ENCODE assay signal across 10 mouse cellular contexts in the genomic region with DNA sequence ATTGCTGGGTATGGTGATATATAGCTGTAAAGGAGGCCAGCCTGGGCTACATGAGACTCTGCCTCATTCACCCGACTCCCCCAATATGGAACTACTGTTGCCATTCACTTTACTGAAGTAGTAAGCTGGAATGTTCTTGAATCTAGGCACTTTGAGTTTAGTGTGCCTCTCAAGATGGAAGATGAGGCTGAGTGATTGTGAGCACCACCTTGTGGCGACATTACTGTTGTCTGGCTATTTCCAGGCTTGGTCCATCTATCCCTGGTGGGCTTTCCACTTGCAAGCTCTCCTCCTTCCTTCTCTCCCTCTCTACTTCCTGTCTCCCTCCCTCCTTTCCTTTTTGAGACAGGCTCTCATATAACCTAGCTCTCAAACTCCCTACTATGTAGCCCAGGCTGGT. TPM values are rescaled to one million over a fixed set of nuclear protein-coding genes. Genes with fewer than 3 reads are reported as not detected.
A peak's percentile ranks its signal among the peaks of the same experiment; 100 is the strongest.
DNase-seq lines count a peak whose midpoint lies in the region; ATAC-seq and TF ChIP-seq lines count a peak whose summit lies in the region.
"Had no signal": no experiment of that assay in that cellular context is flagged by ENCODE, and none has a peak within 500 bp of the region (broad histone marks: within the 10 kb centered on the region; RNA-seq: fewer than 3 reads in every experiment).

No protein-coding gene starts in this region.

- 52% methylated on average over 2 of the region's 2 CpGs for WGBS in kidney, adult 2 months
- 40% methylated on average over 2 of the region's 2 CpGs for WGBS in kidney, embryonic 16.5 days
- WGBS in forebrain, embryonic 10.5 days = 37% methylated on average over 2 of the region's 2 CpGs

- no peaks in the 10 kb centered on the region for H3K27me3 ChIP-seq in kidney, adult 2 months (replicated peaks; ENCODE audit: control insufficient read depth, insufficient read depth, low read length)
- H3K27me3 ChIP-seq in kidney, embryonic 16.5 days (ENCODE audit: insufficient read depth, low read length) = no peaks in the 10 kb centered on the region
- peaks cover 42% of the 10 kb centered on the region for H3K27me3 ChIP-seq in forebrain, embryonic 10.5 days (ENCODE audit: poor library complexity, severe bottlenecking)
- H3K27me3 ChIP-seq: liver, embryonic 15.5 days had no signal

- no peak overlapping the region for H3K4me3 ChIP-seq in kidney, adult 2 months (ENCODE audit: insufficient read depth, low read depth, low read length)
- H3K4me3 ChIP-seq in kidney, embryonic 16.5 days (ENCODE audit: low read length) = no peak overlapping the region
- no peak overlapping the region for H3K4me3 ChIP-seq in forebrain, embryonic 10.5 days
- H3K4me3 ChIP-seq: liver, embryonic 15.5 days; stomach, embryonic 15.5 days had no signal

- DNase-seq in kidney, adult 2 months = peak; percentile 69
- DNase-seq in urinary bladder, postnatal 25 days (ENCODE audit: low spot score) = peak; percentile 42
- DNase-seq in urinary bladder, postnatal 36 days (ENCODE audit: low spot score in 2 of 2) = no peak
- peak; percentile 57 to 64 for DNase-seq in cerebellum, postnatal 36 days
- peak; percentile 71 to 85 for DNase-seq in kidney, postnatal 25 days
- peak; percentile 66 for DNase-seq in thymus, postnatal 25 days
- no peak for DNase-seq in forebrain, embryonic 10.5 days (ENCODE audit: extremely low spot score, low spot score)

- no peak overlapping the region for H3K27ac ChIP-seq in kidney, adult 2 months (ENCODE audit: insufficient read depth, low read depth, low read length)
- no peak overlapping the region for H3K27ac ChIP-seq in kidney, embryonic 16.5 days (ENCODE audit: low read length)
- no peak overlapping the region for H3K27ac ChIP-seq in forebrain, embryonic 10.5 days
- H3K27ac ChIP-seq: liver, embryonic 15.5 days; stomach, embryonic 15.5 days had no signal

- H3K4me2 ChIP-seq in kidney, embryonic 16.5 days (replicated peaks; ENCODE audit: low read depth, low read length) = no peak overlapping the region
- H3K4me2 ChIP-seq: liver, embryonic 15.5 days; stomach, embryonic 15.5 days had no signal

- no peak overlapping the region for H3K9ac ChIP-seq in kidney, embryonic 16.5 days (replicated peaks; ENCODE audit: low read length)
- H3K9ac ChIP-seq: liver, embryonic 15.5 days; stomach, embryonic 15.5 days had no signal

- H3K4me1 ChIP-seq in kidney, adult 2 months (ENCODE audit: control insufficient read depth, insufficient read depth, low read length) = peaks cover 8% of the 10 kb centered on the region; the same call in 1 of the 2 replicates
- no peaks in the 10 kb centered on the region for H3K4me1 ChIP-seq in kidney, embryonic 16.5 days (ENCODE audit: insufficient read depth, low read length)
- H3K4me1 ChIP-seq in forebrain, embryonic 10.5 days = no peaks in the 10 kb centered on the region
- H3K4me1 ChIP-seq: liver, embryonic 15.5 days; stomach, embryonic 15.5 days had no signal

- H3K36me3 ChIP-seq in kidney, adult 2 months (ENCODE audit: control insufficient read depth, insufficient read depth, low read length) = peaks cover 1% of the 10 kb centered on the region; the same call in 1 of the 2 replicates
- no peaks in the 10 kb centered on the region for H3K36me3 ChIP-seq in kidney, embryonic 16.5 days (ENCODE audit: insufficient read depth, low read length)
- no peaks in the 10 kb centered on the region for H3K36me3 ChIP-seq in forebrain, embryonic 10.5 days (replicated peaks)
- H3K36me3 ChIP-seq: liver, embryonic 15.5 days; stomach, embryonic 15.5 days had no signal

- no peak for TF ChIP-seq POLR2A in kidney, adult 2 months (IDR thresholded peaks at IDR 0.05; ENCODE audit: low read depth, low read length)

- no peak for ATAC-seq in kidney, embryonic 16.5 days (ENCODE audit: low FRiP score, low TSS enrichment)

- no peaks in the 10 kb centered on the region for H3K9me3 ChIP-seq in kidney, embryonic 16.5 days (ENCODE audit: low read length)
- no peaks in the 10 kb centered on the region for H3K9me3 ChIP-seq in forebrain, embryonic 10.5 days
- H3K9me3 ChIP-seq: liver, embryonic 15.5 days; stomach, embryonic 15.5 days had no signal

- peak; percentile 67 for TF ChIP-seq CTCF in kidney, adult 2 months (conservative IDR thresholded peaks at IDR 0.05; ENCODE audit: insufficient read depth, insufficient read length, low read depth, low read length)

RNA-seq across cellular contexts. Expression of gene Fmnl1, which starts 14.0 kb away (rescaled TPM):
- 32.7 and 35.5 TPM in 2 replicates for polyA plus RNA-seq in kidney, adult 2 months (2012; rRNA removed)
- 2.4 and 3.4 TPM in 2 replicates for polyA plus RNA-seq in kidney, embryonic 16.5 days (2015; fragmentation: Nextera tagmentation; extraction: Ambion mirVana)
- polyA plus RNA-seq in forebrain, embryonic 10.5 days (2016; fragmentation: Nextera tagmentation; extraction: Ambion mirVana) = 0.47 and 0.81 TPM in 2 replicates

RNA-seq across cellular contexts. Expression of gene 1700023F06Rik, which starts 23.5 kb away (rescaled TPM):
- 0.09 and 0.22 TPM in 2 replicates for polyA plus RNA-seq in kidney, adult 2 months (2012; rRNA removed)
- 0.27 and 0.82 TPM in 2 replicates for polyA plus RNA-seq in kidney, embryonic 16.5 days (2015; fragmentation: Nextera tagmentation; extraction: Ambion mirVana)
- polyA plus RNA-seq in forebrain, embryonic 10.5 days (2016; fragmentation: Nextera tagmentation; extraction: Ambion mirVana) = 0.21 and 0.32 TPM in 2 replicates

RNA-seq across cellular contexts. Expression of gene Spata32, which starts 33.3 kb away (rescaled TPM):
- not detected in 2 replicates for polyA plus RNA-seq in kidney, adult 2 months (2012; rRNA removed)
- polyA plus RNA-seq in kidney, embryonic 16.5 days (2015; fragmentation: Nextera tagmentation; extraction: Ambion mirVana) = not detected in 2 replicates
- polyA plus RNA-seq in forebrain, embryonic 10.5 days (2016; fragmentation: Nextera tagmentation; extraction: Ambion mirVana) = not detected in 2 replicates
- polyA plus RNA-seq: liver, embryonic 15.5 days; stomach, embryonic 15.5 days had no signal

RNA-seq across cellular contexts. Expression of gene Hexim2, which starts 52.7 kb away (rescaled TPM):
- 3.8 and 4.0 TPM in 2 replicates for polyA plus RNA-seq in kidney, adult 2 months (2012; rRNA removed)
- 11.3 and 11.8 TPM in 2 replicates for polyA plus RNA-seq in kidney, embryonic 16.5 days (2015; fragmentation: Nextera tagmentation; extraction: Ambion mirVana)
- 7.2 and 7.6 TPM in 2 replicates for polyA plus RNA-seq in forebrain, embryonic 10.5 days (2016; fragmentation: Nextera tagmentation; extraction: Ambion mirVana)

Comparison
In these comparisons a context has a peak if more than half of its experiments do, and no peak if none do; other contexts are left out.
1. DNase-seq: peak in kidney, adult 2 months (single experiment), urinary bladder, postnatal 25 days (single experiment), cerebellum, postnatal 36 days (2 of 2), kidney, postnatal 25 days (2 of 2) and thymus, postnatal 25 days (single experiment); none in urinary bladder, postnatal 36 days (0 of 2) and forebrain, embryonic 10.5 days (single experiment).